Mouse (Mus musculus): ENCODE results near the gene Plcg2. TPM values are rescaled to one million over a fixed set of nuclear protein-coding genes. Genes with fewer than 3 reads are reported as not detected.

The Plcg2 gene
- polyA plus RNA-seq, 1 experiment from 2014 or later: 6.1 TPM

DNA sequence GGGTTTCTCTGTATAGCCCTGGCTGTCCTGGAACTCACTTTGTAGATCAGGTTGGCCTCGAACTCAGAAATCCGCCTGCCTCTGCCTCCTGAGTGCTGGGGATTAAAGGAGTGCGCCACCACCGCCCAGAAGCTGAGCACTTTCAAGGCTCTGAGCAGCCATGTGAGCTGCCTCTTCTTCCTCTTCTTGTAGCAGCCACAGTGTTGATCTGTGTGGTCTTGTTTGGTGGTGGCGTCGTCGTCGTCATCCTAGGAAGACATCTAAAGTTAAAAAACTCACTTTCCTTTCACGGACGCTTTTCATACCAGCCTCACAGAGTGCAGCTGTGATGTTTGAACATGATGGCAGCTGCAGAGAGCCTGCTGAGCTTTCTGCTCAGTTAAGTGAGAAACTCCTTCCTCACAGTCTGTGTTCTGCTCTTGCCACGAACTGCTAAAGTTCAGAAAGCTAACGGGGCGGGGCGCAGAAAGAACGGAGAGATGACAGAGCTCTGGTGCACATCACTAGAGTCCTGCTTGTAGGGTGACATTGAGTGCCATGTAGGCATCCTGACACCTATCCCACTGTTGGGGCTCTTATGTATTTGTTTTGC is 34.4 kb downstream of the Plcg2 start:
- H3K4me1 ChIP-seq: peaks cover 8% of the 10 kb centered on the region; the same call in 1 of the 2 replicates
- H3K27ac ChIP-seq: no peak overlapping the region
- no peak overlapping the region for H3K4me3 ChIP-seq
- no peaks in the 10 kb centered on the region for H3K9me3 ChIP-seq
- 95% methylated on average over 15 of the region's 15 CpGs for WGBS
- DNase-seq (ENCODE audit: extremely low spot score, low spot score): no peak
- no peaks in the 10 kb centered on the region for H3K36me3 ChIP-seq (replicated peaks)
- H3K27me3 ChIP-seq (ENCODE audit: poor library complexity, severe bottlenecking): no peaks in the 10 kb centered on the region

- H3K9me3 ChIP-seq: no peaks in the 10 kb centered on the region
- H3K4me1 ChIP-seq: peaks cover 11% of the 10 kb centered on the region; the same call in 1 of the 2 replicates
- no peak for DNase-seq (ENCODE audit: extremely low spot score, low spot score)
- H3K27me3 ChIP-seq (ENCODE audit: poor library complexity, severe bottlenecking): no peaks in the 10 kb centered on the region
- 78% methylated on average over 5 of the region's 6 CpGs for WGBS
- no peak overlapping the region for H3K27ac ChIP-seq
- H3K36me3 ChIP-seq (replicated peaks): no peaks in the 10 kb centered on the region
- H3K4me3 ChIP-seq: no peak overlapping the region
Measured at GRCm38 (mm10) chr8:117536862-117537261, 38.8 kb downstream of the Plcg2 start.

- WGBS: 71% methylated on average over 7 of the region's 7 CpGs
- H3K9me3 ChIP-seq: no peaks in the 10 kb centered on the region
- no peak overlapping the region for H3K4me3 ChIP-seq
- H3K4me1 ChIP-seq: peaks cover 11% of the 10 kb centered on the region; the same call in 1 of the 2 replicates
- no peaks in the 10 kb centered on the region for H3K36me3 ChIP-seq (replicated peaks)
- no peak overlapping the region for H3K27ac ChIP-seq
- no peak for DNase-seq (ENCODE audit: extremely low spot score, low spot score)
- no peaks in the 10 kb centered on the region for H3K27me3 ChIP-seq (ENCODE audit: poor library complexity, severe bottlenecking)
Measured at GRCm38 (mm10) chr8:117537751-117538150, 39.7 kb downstream of the Plcg2 start.

GRCm38 (mm10) chr8:117542951-117543350 is 44.9 kb downstream of the Plcg2 start:
- H3K4me3 ChIP-seq: no peak overlapping the region
- H3K27me3 ChIP-seq (ENCODE audit: poor library complexity, severe bottlenecking): no peaks in the 10 kb centered on the region
- no peak for DNase-seq (ENCODE audit: extremely low spot score, low spot score)

DNA sequence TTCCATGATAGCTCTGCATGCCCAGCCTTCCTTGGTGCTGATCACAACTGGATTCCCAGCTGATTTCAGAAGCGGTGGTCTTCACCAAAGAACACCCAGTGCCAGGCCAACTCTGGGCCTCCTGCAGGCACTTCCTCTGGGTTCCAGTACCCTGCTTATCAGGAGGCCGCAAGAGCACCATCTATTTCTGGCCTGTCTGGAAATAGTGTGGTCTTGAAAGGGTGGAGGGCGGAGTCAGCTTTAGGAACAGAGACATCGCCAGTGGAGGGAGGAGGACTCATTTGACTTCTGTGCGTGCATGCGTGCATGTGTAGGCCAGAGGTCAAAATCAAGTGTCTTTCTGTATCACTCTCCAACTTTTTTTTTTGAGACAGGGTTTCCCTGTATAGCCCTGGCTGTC is 45.7 kb downstream of the Plcg2 start:
- Histone ChIP-seq H3K9me3 (no peaks in the 10 kb centered on the region), H3K27ac (no peak overlapping the region), H3K4me3 (no peak overlapping the region), H3K36me3 (replicated peaks) (no peaks in the 10 kb centered on the region), H3K4me1 (no peaks in the 10 kb centered on the region), H3K27me3 (ENCODE audit: poor library complexity, severe bottlenecking) (no peaks in the 10 kb centered on the region)
- no peak for DNase-seq (ENCODE audit: extremely low spot score, low spot score)
- WGBS: 91% methylated on average over 6 of the region's 6 CpGs

More at GRCm38 (mm10) chr8:117542951-117543350, 44.9 kb downstream of the Plcg2 start:
- Histone ChIP-seq H3K27ac (no peak overlapping the region), H3K36me3 (replicated peaks) (no peaks in the 10 kb centered on the region), H3K9me3 (no peaks in the 10 kb centered on the region), H3K4me1 (no peaks in the 10 kb centered on the region)

- Histone ChIP-seq H3K9me3 (no peaks in the 10 kb centered on the region), H3K4me1 (no peaks in the 10 kb centered on the region), H3K4me3 (no peak overlapping the region), H3K36me3 (replicated peaks) (no peaks in the 10 kb centered on the region), H3K27me3 (ENCODE audit: poor library complexity, severe bottlenecking) (no peaks in the 10 kb centered on the region), H3K27ac (no peak overlapping the region)
- DNase-seq (ENCODE audit: extremely low spot score, low spot score): no peak
- 83% methylated on average over 8 of the region's 8 CpGs for WGBS
Measured at GRCm38 (mm10) chr8:117545043-117545442, 47.0 kb downstream of the Plcg2 start.

DNA sequence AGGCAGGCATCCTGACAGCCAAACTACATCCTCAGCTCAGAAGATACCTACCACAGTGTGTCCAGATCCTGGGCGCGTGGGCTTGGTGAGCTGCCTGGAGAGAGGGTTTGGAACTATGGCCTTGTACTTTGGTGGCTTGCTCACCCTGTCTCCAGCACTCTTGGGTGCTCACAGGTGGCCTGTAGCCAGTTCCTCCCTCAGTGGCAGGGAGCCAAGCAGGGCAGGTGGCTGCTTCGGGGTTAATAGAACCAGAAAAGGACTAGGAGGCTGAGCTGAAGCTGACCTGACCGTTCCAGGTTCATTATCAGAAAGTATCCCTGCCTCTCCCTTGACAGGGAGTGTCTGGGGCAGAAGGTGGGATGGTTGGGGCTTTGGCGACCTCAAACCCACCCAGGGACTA is 48.3 kb downstream of the Plcg2 start:
- Histone ChIP-seq H3K4me1 (no peaks in the 10 kb centered on the region), H3K36me3 (replicated peaks) (no peaks in the 10 kb centered on the region), H3K4me3 (no peak overlapping the region), H3K27ac (no peak overlapping the region), H3K9me3 (no peaks in the 10 kb centered on the region), H3K27me3 (ENCODE audit: poor library complexity, severe bottlenecking) (no peaks in the 10 kb centered on the region)
- WGBS: 88% methylated on average over 5 of the region's 5 CpGs
- no peak for DNase-seq (ENCODE audit: extremely low spot score, low spot score)

- Histone ChIP-seq H3K9me3 (no peaks in the 10 kb centered on the region), H3K27me3 (ENCODE audit: poor library complexity, severe bottlenecking) (no peaks in the 10 kb centered on the region), H3K36me3 (replicated peaks) (no peaks in the 10 kb centered on the region), H3K4me3 (no peak overlapping the region), H3K4me1 (no peaks in the 10 kb centered on the region), H3K27ac (no peak overlapping the region)
- WGBS: 90% methylated on average over 5 of the region's 5 CpGs
- no peak for DNase-seq (ENCODE audit: extremely low spot score, low spot score)
Measured at GRCm38 (mm10) chr8:117547945-117548344, 49.9 kb downstream of the Plcg2 start.

DNA sequence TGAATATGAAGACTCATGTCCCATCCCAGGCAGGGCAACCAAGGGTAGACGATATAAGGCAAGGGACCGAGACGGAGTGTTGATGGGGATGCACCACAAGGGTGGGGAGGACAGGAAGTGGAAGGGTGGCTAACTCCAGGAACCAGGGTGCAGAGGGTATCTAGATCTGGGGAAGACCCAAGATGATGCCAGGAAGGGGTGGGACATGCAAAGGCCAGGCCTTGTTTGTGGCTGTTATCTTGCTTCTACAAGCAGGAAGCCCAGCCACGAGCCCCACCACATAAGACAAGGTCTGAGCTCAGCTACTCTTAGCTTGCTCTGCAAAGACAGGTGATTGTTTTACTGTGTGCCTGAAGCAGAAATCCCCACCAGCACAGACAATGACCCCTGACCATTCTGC is 50.4 kb downstream of the Plcg2 start:
- no peaks in the 10 kb centered on the region for H3K27me3 ChIP-seq (ENCODE audit: poor library complexity, severe bottlenecking)
- no peaks in the 10 kb centered on the region for H3K36me3 ChIP-seq (replicated peaks)
- WGBS: 89% methylated on average over 4 of the region's 4 CpGs
- no peaks in the 10 kb centered on the region for H3K9me3 ChIP-seq
- DNase-seq (ENCODE audit: extremely low spot score, low spot score): no peak
- no peak overlapping the region for H3K4me3 ChIP-seq
- no peak overlapping the region for H3K27ac ChIP-seq
- no peaks in the 10 kb centered on the region for H3K4me1 ChIP-seq

GRCm38 (mm10) chr8:117550529-117550928 is 52.4 kb downstream of the Plcg2 start:
- DNase-seq (ENCODE audit: extremely low spot score, low spot score): no peak
- Histone ChIP-seq H3K9me3 (no peaks in the 10 kb centered on the region), H3K4me3 (no peak overlapping the region), H3K27ac (no peak overlapping the region), H3K27me3 (ENCODE audit: poor library complexity, severe bottlenecking) (no peaks in the 10 kb centered on the region), H3K4me1 (no peaks in the 10 kb centered on the region), H3K36me3 (replicated peaks) (no peaks in the 10 kb centered on the region)
- 95% methylated on average over 5 of the region's 5 CpGs for WGBS

GRCm38 (mm10) chr8:117561014-117561413 is 62.9 kb downstream of the Plcg2 start:
- Histone ChIP-seq H3K27me3 (ENCODE audit: poor library complexity, severe bottlenecking) (peaks cover 29% of the 10 kb centered on the region), H3K4me3 (no peak overlapping the region), H3K36me3 (replicated peaks) (no peaks in the 10 kb centered on the region), H3K27ac (no peak overlapping the region), H3K9me3 (no peaks in the 10 kb centered on the region), H3K4me1 (peaks cover 11% of the 10 kb centered on the region)
- WGBS: 81% methylated on average over 4 of the region's 4 CpGs
- DNase-seq (ENCODE audit: extremely low spot score, low spot score): no peak

- Histone ChIP-seq H3K36me3 (replicated peaks) (no peaks in the 10 kb centered on the region), H3K4me3 (peak overlapping the region; percentile 40), H3K27me3 (ENCODE audit: poor library complexity, severe bottlenecking) (peaks cover 29% of the 10 kb centered on the region), H3K9me3 (no peaks in the 10 kb centered on the region), H3K27ac (peak overlapping the region; percentile 51; the same call in 1 of the 2 replicates), H3K4me1 (peaks cover 11% of the 10 kb centered on the region)
- no peak for DNase-seq (ENCODE audit: extremely low spot score, low spot score)
- 19% methylated on average over 17 of the region's 17 CpGs for WGBS
Measured at GRCm38 (mm10) chr8:117561735-117562361, 63.8 kb downstream of the Plcg2 start.

DNA sequence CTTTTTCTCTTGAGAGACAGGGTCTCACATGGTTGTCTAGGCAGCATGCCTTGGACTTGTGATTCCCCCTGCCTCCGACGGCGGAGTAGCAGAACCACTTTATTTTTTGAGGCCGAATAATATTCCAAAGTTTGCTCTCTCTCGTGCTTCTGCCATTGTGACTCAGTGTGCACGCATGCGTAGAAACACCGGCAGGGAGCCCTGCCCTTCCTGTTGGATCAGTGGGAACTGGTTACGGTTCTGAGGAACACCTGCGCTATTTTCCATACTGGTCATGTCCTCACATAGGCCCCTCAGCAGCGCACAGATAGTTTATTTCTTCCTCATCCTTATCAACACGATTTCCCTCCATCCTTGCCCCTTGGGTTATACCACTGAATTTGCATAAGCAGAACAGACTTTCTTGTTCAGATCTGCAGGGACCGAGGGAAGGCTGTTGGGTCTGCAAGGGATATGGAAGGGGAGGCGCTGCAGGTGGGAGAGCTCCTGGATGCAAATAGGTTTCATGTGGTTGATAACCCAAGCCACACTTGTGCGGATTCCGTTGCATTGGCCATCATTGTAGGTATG is 64.4 kb downstream of the Plcg2 start:
- Histone ChIP-seq H3K36me3 (replicated peaks) (no peaks in the 10 kb centered on the region), H3K27ac (no peak overlapping the region; the same call in 1 of the 2 replicates), H3K27me3 (ENCODE audit: poor library complexity, severe bottlenecking) (peaks cover 29% of the 10 kb centered on the region), H3K4me1 (peaks cover 11% of the 10 kb centered on the region), H3K4me3 (peak overlapping the region; percentile 40), H3K9me3 (no peaks in the 10 kb centered on the region)
- WGBS: 33% methylated on average over 16 of the region's 16 CpGs
- DNase-seq (ENCODE audit: extremely low spot score, low spot score): peak; percentile 20

Data from forebrain, embryonic 10.5 days (tissue).